Mouse (Mus musculus): ENCODE data around the gene Nr1h5. TPM values are rescaled to one million over a fixed set of nuclear protein-coding genes. Genes with fewer than 3 reads are reported as not detected.

Nr1h5 gene
- polyA plus RNA-seq, 1 experiment, result not detected

- no peak for TF ChIP-seq GATA1 (IDR thresholded peaks at IDR 0.05; ENCODE audit: low read length)
- TF ChIP-seq TAL1 (IDR thresholded peaks at IDR 0.05; ENCODE audit: low read length), result no peak
- Histone ChIP-seq H3K36me3 (ENCODE audit: control insufficient read depth) (no peaks in the 10 kb centered on the region), H3K4me3 (replicated peaks) (no peak overlapping the region), H3K9me3 (ENCODE audit: control insufficient read depth, low read length) (no peaks in the 10 kb centered on the region), H3K27me3 (ENCODE audit: control insufficient read depth) (no peaks in the 10 kb centered on the region), H3K4me1 (ENCODE audit: control insufficient read depth) (no peaks in the 10 kb centered on the region)
Measured at GRCm38 (mm10) chr3:102979550-102980348, 15.8 kb upstream of the Nr1h5 start.

DNA sequence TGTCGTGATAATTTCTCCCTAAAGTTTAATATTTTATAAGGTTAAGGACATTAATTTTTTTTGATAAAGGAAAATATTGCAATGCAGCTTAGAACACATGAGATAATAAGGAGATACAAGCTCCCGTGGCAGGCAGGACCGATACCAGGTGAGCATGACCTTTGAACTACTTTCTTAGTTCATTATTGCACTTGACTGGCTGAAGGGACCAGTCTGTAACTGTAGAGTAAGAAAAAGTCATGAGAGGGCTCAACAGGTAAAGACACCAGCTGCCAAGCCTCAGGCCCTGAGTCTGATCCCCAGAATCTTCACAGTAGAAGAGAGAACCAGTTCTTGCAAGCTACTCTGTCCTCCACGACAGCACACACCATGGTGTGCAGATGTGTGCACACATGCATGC lies 13.0 kb upstream of the Nr1h5 start:
- H3K27me3 ChIP-seq (ENCODE audit: control insufficient read depth), result no peaks in the 10 kb centered on the region
- no peaks in the 10 kb centered on the region for H3K9me3 ChIP-seq (ENCODE audit: control insufficient read depth, low read length)
- no peak for TF ChIP-seq TAL1 (IDR thresholded peaks at IDR 0.05; ENCODE audit: low read length)
- no peak for TF ChIP-seq GATA1 (IDR thresholded peaks at IDR 0.05; ENCODE audit: low read length)
- H3K4me1 ChIP-seq (ENCODE audit: control insufficient read depth), result no peaks in the 10 kb centered on the region
- H3K36me3 ChIP-seq (ENCODE audit: control insufficient read depth), result no peaks in the 10 kb centered on the region
- no peak overlapping the region for H3K4me3 ChIP-seq (replicated peaks)

DNA sequence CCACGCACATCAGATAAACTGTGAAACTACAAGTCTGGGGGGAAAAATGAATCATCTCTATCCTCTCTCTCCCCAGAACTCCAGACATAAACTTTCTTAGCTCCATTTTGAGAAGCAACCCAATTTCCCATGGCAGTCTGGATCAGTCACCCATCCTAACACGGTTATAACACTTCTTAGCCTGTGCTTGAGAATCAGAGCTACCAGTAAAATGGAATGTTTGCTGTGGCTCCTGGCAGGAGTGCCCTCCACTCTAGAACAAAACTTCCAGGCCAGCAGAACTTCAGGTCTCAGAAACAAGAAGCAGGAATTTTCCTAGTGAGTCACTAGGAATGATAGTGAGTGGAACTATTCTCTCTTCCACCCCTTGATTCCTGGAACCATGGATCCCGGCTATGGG lies 6.6 kb upstream of the Nr1h5 start:
- H3K4me1 ChIP-seq (ENCODE audit: control insufficient read depth), result no peaks in the 10 kb centered on the region
- no peaks in the 10 kb centered on the region for H3K27me3 ChIP-seq (ENCODE audit: control insufficient read depth)
- TF ChIP-seq GATA1 (IDR thresholded peaks at IDR 0.05; ENCODE audit: low read length), result no peak
- no peak for TF ChIP-seq TAL1 (IDR thresholded peaks at IDR 0.05; ENCODE audit: low read length)
- no peaks in the 10 kb centered on the region for H3K36me3 ChIP-seq (ENCODE audit: control insufficient read depth)
- no peaks in the 10 kb centered on the region for H3K9me3 ChIP-seq (ENCODE audit: control insufficient read depth, low read length)
- no peak overlapping the region for H3K4me3 ChIP-seq (replicated peaks)

DNA sequence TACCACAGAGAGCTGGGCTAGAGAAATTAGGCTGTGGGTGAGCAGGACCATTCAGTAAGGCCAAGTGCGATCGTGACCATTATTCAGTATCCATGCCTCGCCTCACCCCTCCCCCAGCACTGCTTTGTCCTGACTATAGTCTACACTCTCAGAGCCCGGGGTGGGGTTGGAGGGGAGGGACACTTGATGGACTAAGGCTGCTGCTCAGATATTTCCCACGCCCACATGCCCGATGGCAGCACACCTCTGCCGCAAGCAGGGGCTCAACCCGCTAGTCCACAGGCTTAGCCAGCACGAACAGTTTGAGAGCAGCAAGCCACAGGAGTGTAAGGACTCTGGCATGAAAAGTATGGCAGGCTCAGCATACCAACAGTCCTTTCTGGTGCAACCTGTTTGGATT lies 6.1 kb upstream of the Nr1h5 start:
- H3K27me3 ChIP-seq (ENCODE audit: control insufficient read depth), result no peaks in the 10 kb centered on the region
- TF ChIP-seq GATA1 (IDR thresholded peaks at IDR 0.05; ENCODE audit: low read length) (no peak), TAL1 (IDR thresholded peaks at IDR 0.05; ENCODE audit: low read length) (no peak)

GRCm38 (mm10) chr3:102955596-102955995 lies 8.3 kb downstream of the Nr1h5 start:
- Histone ChIP-seq H3K36me3 (ENCODE audit: control insufficient read depth) (no peaks in the 10 kb centered on the region; the same call in 1 of the 2 replicates), H3K4me1 (ENCODE audit: control insufficient read depth) (no peaks in the 10 kb centered on the region)
- TF ChIP-seq GATA1 (IDR thresholded peaks at IDR 0.05; ENCODE audit: low read length) (no peak), TAL1 (IDR thresholded peaks at IDR 0.05; ENCODE audit: low read length) (no peak)

More for the DNA sequence above, 6.1 kb upstream of the Nr1h5 start:
- Histone ChIP-seq H3K4me3 (replicated peaks) (no peak overlapping the region), H3K36me3 (ENCODE audit: control insufficient read depth) (no peaks in the 10 kb centered on the region), H3K4me1 (ENCODE audit: control insufficient read depth) (no peaks in the 10 kb centered on the region), H3K9me3 (ENCODE audit: control insufficient read depth, low read length) (no peaks in the 10 kb centered on the region)

GRCm38 (mm10) chr3:102955143-102955542 lies 8.8 kb downstream of the Nr1h5 start:
- no peak for TF ChIP-seq TAL1 (IDR thresholded peaks at IDR 0.05; ENCODE audit: low read length)
- no peak for TF ChIP-seq GATA1 (IDR thresholded peaks at IDR 0.05; ENCODE audit: low read length)
- Histone ChIP-seq H3K36me3 (ENCODE audit: control insufficient read depth) (no peaks in the 10 kb centered on the region; the same call in 1 of the 2 replicates), H3K4me1 (ENCODE audit: control insufficient read depth) (no peaks in the 10 kb centered on the region), H3K27me3 (ENCODE audit: control insufficient read depth) (no peaks in the 10 kb centered on the region), H3K9me3 (ENCODE audit: control insufficient read depth, low read length) (no peaks in the 10 kb centered on the region), H3K4me3 (replicated peaks) (no peak overlapping the region)

More at GRCm38 (mm10) chr3:102955596-102955995, 8.3 kb downstream of the Nr1h5 start:
- Histone ChIP-seq H3K4me3 (replicated peaks) (no peak overlapping the region), H3K9me3 (ENCODE audit: control insufficient read depth, low read length) (no peaks in the 10 kb centered on the region), H3K27me3 (ENCODE audit: control insufficient read depth) (no peaks in the 10 kb centered on the region)

DNA sequence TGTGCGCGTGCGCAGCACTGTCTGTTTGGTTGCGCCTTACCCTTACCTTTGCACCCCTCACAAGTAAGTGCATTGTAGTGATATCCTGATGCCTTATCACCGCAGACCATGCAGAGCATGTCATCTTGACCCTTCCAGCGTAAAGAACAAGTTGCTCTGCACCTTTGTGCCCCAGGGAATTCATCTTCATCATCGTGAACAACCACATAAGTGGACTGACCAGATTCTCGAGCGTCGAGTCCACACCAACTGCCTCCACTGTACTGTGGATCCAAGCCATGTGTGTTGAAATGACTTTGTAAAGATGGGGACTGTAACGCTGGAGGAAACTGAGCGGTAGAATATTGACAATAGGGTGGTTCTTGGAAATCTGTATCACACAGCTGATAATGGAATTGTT lies 9.5 kb downstream of the Nr1h5 start:
- Histone ChIP-seq H3K4me1 (ENCODE audit: control insufficient read depth) (no peaks in the 10 kb centered on the region), H3K27me3 (ENCODE audit: control insufficient read depth) (no peaks in the 10 kb centered on the region), H3K36me3 (ENCODE audit: control insufficient read depth) (no peaks in the 10 kb centered on the region; the same call in 1 of the 2 replicates)

GRCm38 (mm10) chr3:102946861-102947260 lies 17.1 kb downstream of the Nr1h5 start:
- Histone ChIP-seq H3K27me3 (ENCODE audit: control insufficient read depth) (no peaks in the 10 kb centered on the region), H3K9me3 (ENCODE audit: control insufficient read depth, low read length) (no peaks in the 10 kb centered on the region), H3K4me3 (replicated peaks) (no peak overlapping the region), H3K36me3 (ENCODE audit: control insufficient read depth) (no peaks in the 10 kb centered on the region), H3K4me1 (ENCODE audit: control insufficient read depth) (no peaks in the 10 kb centered on the region)
- TF ChIP-seq GATA1 (IDR thresholded peaks at IDR 0.05; ENCODE audit: low read length) (no peak), TAL1 (IDR thresholded peaks at IDR 0.05; ENCODE audit: low read length) (no peak)

More for the DNA sequence above, 9.5 kb downstream of the Nr1h5 start:
- H3K4me3 ChIP-seq (replicated peaks), result no peak overlapping the region
- no peaks in the 10 kb centered on the region for H3K9me3 ChIP-seq (ENCODE audit: control insufficient read depth, low read length)
- TF ChIP-seq GATA1 (IDR thresholded peaks at IDR 0.05; ENCODE audit: low read length), result no peak
- no peak for TF ChIP-seq TAL1 (IDR thresholded peaks at IDR 0.05; ENCODE audit: low read length)

DNA sequence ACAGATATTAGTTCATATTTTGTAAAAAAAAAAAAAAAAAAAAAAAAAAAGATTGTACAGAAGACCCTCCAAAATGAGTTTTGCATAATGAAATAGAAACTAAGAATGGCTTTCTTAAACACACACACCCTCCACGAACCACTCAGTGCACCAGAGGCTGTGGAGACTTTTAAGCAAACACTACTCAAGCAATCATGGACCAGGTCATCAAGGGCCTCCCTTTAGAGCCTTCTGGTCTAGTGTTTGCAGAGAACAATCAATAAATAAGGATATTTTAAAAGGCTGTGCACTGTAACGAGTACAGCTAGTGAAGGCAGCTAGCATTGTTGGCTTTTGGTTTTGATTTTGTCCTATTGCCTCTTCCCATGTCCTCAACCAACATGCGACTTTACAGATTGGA lies 17.6 kb downstream of the Nr1h5 start:
- no peak overlapping the region for H3K4me3 ChIP-seq (replicated peaks)
- no peaks in the 10 kb centered on the region for H3K4me1 ChIP-seq (ENCODE audit: control insufficient read depth)
- H3K9me3 ChIP-seq (ENCODE audit: control insufficient read depth, low read length), result no peaks in the 10 kb centered on the region
- no peaks in the 10 kb centered on the region for H3K27me3 ChIP-seq (ENCODE audit: control insufficient read depth)
- TF ChIP-seq GATA1 (IDR thresholded peaks at IDR 0.05; ENCODE audit: low read length), result no peak
- TF ChIP-seq TAL1 (IDR thresholded peaks at IDR 0.05; ENCODE audit: low read length), result no peak
- no peaks in the 10 kb centered on the region for H3K36me3 ChIP-seq (ENCODE audit: control insufficient read depth)
